Mouse (Mus musculus) erythroblast, embryonic 14.5 days (primary cell): ENCODE data around the gene Fam83f. TPM values are rescaled to one million over a fixed set of nuclear protein-coding genes. Genes with fewer than 3 reads are reported as not detected.

Experiments used
- H3K27me3 ChIP-seq: 2 replicates; pipeline ENCODE4 v1.6.1; 2012; ENCODE audit warnings: inconsistent platforms; ENCODE audit not compliant: control insufficient read depth
- H3K36me3 ChIP-seq: 2 replicates; pipeline ENCODE4 v1.6.1; 2012; ENCODE audit warnings: mild to moderate bottlenecking, inconsistent platforms; ENCODE audit not compliant: control insufficient read depth
- H3K4me1 ChIP-seq: 2 replicates; pipeline ENCODE4 v1.6.1; 2012; ENCODE audit warnings: inconsistent platforms; ENCODE audit not compliant: control insufficient read depth
- H3K4me3 ChIP-seq: replicated peaks from 2 replicates; pipeline ENCODE3; 2012; ENCODE audit warnings: moderate library complexity, mild to moderate bottlenecking, inconsistent platforms
- H3K9me3 ChIP-seq: 2 replicates; pipeline ENCODE4 v1.6.1; 2012; ENCODE audit warnings: low read length, inconsistent platforms, mixed read lengths; ENCODE audit not compliant: control insufficient read depth
- GATA1 ChIP-seq: IDR thresholded peaks from 2 replicates; pipeline ENCODE4 v1.6.1; 2012; ENCODE audit warnings: low read length, inconsistent platforms, mixed read lengths
- TAL1 ChIP-seq: IDR thresholded peaks from 3 replicates; pipeline ENCODE4 v1.6.1; 2012; ENCODE audit warnings: low read length, inconsistent platforms, mixed read lengths
- polyA plus RNA-seq: library from polyadenylated mRNA; stranded (reverse); fragments of >175 nt; gene quantifications from 2 replicates; pipeline ENCODE4 v1.2.3, GENCODE M21; 2012

Gene Fam83f
- polyA plus RNA-seq, 1 experiment = not detected

DNA sequence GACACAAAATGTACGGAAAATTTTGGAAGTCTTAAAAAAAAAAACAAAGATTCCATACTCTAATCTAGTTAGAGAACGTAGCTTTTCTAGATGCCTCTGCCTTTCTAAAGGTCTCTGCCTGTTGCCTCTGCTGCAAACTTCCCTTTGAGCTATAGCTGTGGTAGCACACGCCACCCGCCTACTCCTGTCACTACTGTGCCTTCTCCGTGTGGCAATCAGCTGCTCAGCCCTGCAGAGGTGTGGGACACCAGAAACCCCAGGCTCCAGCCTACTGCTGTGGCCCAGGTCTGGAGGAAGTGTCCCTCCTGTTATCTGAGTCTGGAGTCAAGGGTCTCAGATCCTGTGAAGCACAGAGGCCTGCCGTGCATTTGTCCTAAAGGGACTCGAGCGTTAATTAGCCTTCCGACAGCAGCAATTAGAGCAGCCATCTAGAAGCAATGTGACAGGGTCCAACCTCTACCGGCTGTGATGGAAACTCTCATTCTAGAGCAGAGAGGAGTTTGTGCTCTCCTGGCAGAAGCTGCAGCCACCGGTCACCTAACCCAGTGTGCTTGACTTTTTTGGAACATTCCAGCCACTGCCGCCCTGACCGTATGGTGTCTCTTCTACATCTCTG is 34.8 kb upstream of the Fam83f start:
- H3K27me3 ChIP-seq = peaks cover 39% of the 10 kb centered on the region
- TF ChIP-seq GATA1 (no peak), TAL1 (no peak)
- no peak overlapping the region for H3K4me3 ChIP-seq
- H3K9me3 ChIP-seq = no peaks in the 10 kb centered on the region
- peaks cover 4% of the 10 kb centered on the region for H3K4me1 ChIP-seq
- peaks cover 18% of the 10 kb centered on the region for H3K36me3 ChIP-seq

DNA sequence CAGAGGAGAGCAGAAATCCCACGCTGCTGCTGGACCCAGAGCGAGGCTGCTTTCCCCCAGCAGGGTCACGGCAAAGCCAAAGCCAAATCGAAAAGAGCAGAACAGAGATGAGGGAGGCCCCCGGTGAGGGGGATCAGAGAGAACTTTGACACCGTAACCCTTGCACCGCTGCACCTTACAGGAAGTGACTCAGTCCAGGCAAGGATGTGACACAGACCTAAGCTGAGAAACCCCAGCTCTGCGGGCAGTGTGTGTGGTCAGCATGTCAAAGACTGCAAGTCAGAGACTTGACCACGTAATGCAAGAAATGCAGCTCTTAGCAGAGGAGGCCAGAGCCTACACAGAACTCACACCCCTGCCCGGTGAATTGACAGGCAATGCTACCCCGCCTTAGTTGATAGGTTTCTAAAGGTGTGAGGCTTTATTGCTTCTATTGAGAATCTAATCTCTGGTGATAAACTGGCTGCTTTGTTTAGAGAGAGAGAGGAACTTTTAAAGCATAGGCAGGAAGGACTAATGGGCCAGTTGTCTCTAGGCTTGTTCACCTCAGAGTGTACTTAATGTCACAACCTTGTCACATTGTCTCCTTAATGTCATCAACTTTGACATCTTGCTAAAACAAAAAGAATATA is 32.5 kb upstream of the Fam83f start:
- peaks cover 25% of the 10 kb centered on the region for H3K36me3 ChIP-seq

DNA sequence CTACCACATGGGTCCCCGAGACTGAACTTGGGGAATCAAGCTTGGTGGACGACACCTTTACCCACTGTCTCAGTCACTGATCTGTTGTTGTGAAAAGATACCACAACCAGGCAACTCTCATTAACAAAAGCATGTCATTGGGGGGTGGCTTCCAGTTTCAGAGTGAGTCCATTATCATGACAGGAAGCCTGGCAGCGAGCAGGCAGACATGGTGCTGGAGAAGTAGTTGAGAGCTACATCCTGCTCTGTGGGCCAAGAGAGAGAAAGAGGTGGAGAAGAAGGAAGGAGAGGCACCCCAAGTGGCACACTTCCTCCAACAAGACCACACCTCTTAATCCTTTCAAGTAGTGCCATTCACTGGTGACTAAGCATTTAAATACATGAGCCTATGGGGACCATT is 31.8 kb upstream of the Fam83f start:
- H3K4me3 ChIP-seq = no peak overlapping the region
- TF ChIP-seq GATA1 = no peak
- no peak for TF ChIP-seq TAL1
- peaks cover 22% of the 10 kb centered on the region for H3K27me3 ChIP-seq
- H3K9me3 ChIP-seq = no peaks in the 10 kb centered on the region
- H3K4me1 ChIP-seq = peaks cover 2% of the 10 kb centered on the region
- peaks cover 31% of the 10 kb centered on the region for H3K36me3 ChIP-seq

More for the DNA sequence above, 32.5 kb upstream of the Fam83f start:
- peaks cover 4% of the 10 kb centered on the region for H3K4me1 ChIP-seq
- no peaks in the 10 kb centered on the region for H3K9me3 ChIP-seq
- no peak overlapping the region for H3K4me3 ChIP-seq
- no peak for TF ChIP-seq GATA1
- no peak for TF ChIP-seq TAL1
- peaks cover 22% of the 10 kb centered on the region for H3K27me3 ChIP-seq

DNA sequence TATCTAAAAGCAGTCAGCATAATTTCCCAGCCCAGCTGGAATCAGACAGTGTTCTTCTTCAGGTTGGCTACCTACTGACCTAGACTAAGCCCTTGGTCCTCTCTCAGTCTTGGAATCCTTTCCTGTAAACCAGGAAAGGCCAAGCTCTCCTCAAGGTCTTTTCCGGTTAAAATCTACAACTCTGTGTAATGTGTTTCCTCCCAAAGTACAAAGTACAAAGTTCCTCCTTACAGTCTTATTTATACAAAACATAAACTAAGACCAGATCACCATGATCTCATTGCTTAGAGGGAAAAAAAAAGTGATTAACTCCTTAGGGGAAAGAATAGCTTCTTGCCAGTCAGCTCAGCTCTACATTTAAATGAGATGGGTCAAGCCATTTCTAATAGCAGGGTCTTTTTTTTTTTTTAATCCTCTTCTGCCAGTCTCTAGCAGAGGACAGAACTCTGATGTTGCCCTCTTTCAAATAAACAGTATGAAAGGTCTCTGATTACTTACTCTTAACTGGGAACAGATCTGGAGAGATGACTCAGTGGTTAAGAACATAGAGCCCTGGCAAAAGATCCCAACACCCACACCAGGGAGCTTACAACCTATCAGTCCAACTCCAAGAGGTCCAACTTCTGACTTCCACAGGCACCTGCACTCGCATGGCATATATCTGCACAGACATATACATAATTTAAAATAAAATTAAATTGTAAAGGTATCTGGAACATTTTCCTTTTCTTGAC is 29.8 kb upstream of the Fam83f start:
- H3K27me3 ChIP-seq = peaks cover 10% of the 10 kb centered on the region
- H3K4me1 ChIP-seq = no peaks in the 10 kb centered on the region
- no peak for TF ChIP-seq TAL1
- TF ChIP-seq GATA1 = no peak
- H3K4me3 ChIP-seq = no peak overlapping the region
- peaks cover 44% of the 10 kb centered on the region for H3K36me3 ChIP-seq
- no peaks in the 10 kb centered on the region for H3K9me3 ChIP-seq

DNA sequence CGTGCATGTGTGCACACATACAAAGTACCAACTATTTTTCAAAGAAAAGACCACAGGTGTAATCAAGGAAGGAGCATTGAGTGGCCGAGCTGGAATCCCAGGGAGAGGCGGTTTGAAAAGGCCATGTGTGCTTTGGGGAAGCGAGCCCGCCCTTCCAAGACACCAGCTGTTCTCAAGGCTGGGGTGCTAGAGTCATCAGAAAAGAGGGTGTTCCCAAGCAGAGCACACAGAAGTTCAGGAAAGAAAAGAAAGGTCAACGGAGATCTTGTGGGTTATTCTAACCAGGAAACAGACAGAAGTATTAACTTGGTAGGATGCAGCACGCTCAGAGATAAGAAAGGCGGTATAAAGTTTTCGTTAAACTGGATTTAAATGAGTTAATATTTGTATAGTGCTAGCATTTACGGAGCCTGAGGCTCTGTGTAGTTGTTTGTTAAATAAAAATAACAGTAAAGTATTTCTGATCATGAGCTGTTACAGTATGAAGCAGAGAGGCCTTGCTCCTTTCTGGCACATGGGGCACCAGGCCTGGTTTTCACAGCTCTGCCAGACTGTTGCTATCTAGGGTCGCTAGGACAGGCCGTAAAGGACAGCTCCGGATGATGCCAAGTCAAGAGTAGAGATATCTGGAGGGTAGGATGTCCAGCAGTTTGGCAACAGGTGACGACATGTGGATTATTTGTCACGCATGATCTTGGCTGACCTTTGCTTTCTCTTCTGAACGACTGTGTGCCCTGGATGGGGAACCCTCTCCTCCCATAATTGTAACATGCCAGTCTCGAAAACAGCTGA is 26.4 kb upstream of the Fam83f start:
- H3K4me3 ChIP-seq = no peak overlapping the region
- TF ChIP-seq TAL1 (no peak), GATA1 (no peak)
- H3K36me3 ChIP-seq = peaks cover 45% of the 10 kb centered on the region
- H3K4me1 ChIP-seq = no peaks in the 10 kb centered on the region
- H3K9me3 ChIP-seq = no peaks in the 10 kb centered on the region
- no peaks in the 10 kb centered on the region for H3K27me3 ChIP-seq

DNA sequence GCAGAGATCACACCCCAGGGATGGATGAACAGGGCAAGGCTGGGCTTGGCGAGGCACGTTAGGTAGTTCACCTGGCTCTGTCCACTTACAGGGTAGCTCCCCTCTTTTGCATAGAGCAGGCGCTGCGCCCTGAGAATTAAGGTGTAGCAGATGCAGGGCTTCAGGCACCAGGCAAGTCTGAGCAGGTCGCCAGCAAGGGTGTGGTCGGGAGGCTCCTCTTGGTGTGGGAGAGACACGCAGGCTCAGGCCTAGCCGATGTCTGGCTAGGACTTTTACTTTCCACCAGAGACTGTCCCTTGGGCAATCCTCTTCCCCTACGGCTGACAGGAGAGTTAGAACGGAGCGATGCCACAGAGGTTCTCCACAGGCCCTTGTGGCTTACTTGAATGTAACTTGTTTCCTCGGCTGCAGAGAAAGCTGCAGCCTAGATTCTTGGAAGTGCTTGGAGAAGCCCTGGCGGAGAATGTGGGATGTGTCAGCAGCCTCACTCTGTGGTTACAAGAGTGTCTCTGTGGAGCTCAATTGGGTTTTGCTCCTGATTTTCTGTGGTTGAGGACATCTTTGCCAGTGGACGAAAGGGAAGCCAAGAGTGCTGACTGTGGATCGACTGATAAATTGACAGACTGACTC is 22.6 kb upstream of the Fam83f start:
- Histone ChIP-seq H3K4me3 (no peak overlapping the region), H3K4me1 (no peaks in the 10 kb centered on the region), H3K36me3 (peaks cover 39% of the 10 kb centered on the region), H3K27me3 (peaks cover 5% of the 10 kb centered on the region), H3K9me3 (no peaks in the 10 kb centered on the region)
- TF ChIP-seq GATA1 (no peak), TAL1 (no peak)

DNA sequence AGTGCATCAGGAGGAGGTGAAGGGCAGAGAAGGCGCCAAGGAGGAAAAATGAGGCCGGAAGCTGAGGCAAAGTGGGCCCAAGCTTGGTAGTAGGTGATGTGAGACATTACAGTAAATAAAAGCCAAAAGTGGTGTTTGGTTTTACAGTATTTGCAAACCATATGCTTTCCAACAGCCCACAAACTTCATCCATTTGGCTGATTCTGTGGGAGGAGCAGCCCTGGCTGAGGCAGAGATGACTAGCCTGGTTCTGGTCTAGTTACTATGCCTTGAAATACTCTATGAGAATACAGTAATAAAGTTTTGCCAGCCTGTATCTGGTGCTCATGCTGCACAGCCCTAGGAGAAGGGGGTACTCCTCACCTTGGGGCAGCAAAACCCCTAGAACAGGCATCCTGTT is 21.2 kb upstream of the Fam83f start:
- TF ChIP-seq GATA1 (no peak), TAL1 (no peak)
- Histone ChIP-seq H3K4me3 (no peak overlapping the region), H3K27me3 (peaks cover 9% of the 10 kb centered on the region), H3K4me1 (no peaks in the 10 kb centered on the region), H3K9me3 (no peaks in the 10 kb centered on the region), H3K36me3 (peaks cover 30% of the 10 kb centered on the region)

DNA sequence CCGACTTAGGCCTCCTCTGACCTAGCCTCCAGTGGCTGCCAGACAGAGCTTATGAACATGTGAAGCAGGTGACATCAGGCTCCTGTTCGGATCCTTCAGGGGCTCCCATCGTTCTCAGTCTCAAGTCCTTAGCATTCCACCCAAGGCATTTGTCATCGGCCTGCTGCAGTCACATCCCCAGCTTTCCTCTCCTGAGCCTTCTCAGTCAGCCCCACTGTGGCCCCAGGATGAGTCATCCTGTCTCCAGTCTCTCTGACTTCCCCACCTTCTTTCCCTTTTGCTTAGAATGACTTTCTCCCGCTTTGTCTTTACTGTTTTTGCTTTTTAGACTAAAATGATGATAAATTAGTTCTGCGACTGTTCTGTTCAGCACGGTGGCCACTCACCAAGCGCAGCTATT is 17.8 kb upstream of the Fam83f start:
- Histone ChIP-seq H3K36me3 (peaks cover 2% of the 10 kb centered on the region), H3K4me3 (no peak overlapping the region), H3K4me1 (no peaks in the 10 kb centered on the region), H3K27me3 (peaks cover 11% of the 10 kb centered on the region), H3K9me3 (no peaks in the 10 kb centered on the region)
- TF ChIP-seq TAL1 (no peak), GATA1 (no peak)

DNA sequence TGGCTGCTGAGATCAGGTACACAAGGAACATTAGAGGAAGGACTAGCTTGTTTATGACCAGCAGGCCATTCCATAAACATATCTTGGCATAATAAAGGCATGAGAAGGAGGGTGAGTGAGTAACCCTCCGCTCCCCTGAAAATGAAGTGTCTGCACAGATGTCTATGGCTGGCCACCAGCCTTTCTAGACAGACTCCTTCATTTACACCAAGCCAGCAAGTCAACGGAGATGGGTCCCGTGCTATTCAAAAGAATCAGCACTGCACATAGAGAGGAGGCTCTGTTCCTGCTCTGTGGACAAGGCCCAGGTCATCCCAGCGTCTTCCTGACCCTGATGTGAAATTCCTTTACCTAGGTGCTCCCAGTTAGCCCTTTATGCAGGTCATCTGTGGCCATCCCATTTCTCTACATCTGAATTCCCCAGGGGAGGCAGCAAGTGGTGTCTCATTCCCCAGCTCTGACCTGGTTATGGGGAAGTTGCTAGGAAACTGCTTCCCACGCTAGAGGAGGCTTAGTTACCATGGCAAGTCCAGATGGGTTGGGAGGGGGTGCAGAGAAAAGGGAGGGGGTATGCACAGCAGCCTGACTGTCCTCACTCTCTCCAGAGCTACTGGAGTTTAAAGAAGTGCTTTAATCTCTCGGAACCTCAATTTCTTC is 12.7 kb upstream of the Fam83f start:
- Histone ChIP-seq H3K4me1 (no peaks in the 10 kb centered on the region), H3K27me3 (peaks cover 24% of the 10 kb centered on the region), H3K4me3 (no peak overlapping the region), H3K36me3 (no peaks in the 10 kb centered on the region), H3K9me3 (no peaks in the 10 kb centered on the region)
- no peak for TF ChIP-seq GATA1
- no peak for TF ChIP-seq TAL1
